Mouse (Mus musculus) cerebral cortex, adult 2 months (tissue): ENCODE data around the gene Scrn1.

Source experiments
- WGBS: fragments of 180-500 bp; shearing (Covaris S2); methylation state at CpG from one replicate; pipeline ENCODE4 v1.1.7; 2018; 5-methylcytosine and 5-hydroxymethylcytosine counted together

The Scrn1 gene

GRCm38 (mm10) chr6:54531048-54531481 is 35.2 kb downstream of the Scrn1 start:
- 18% methylated on average over 8 of the region's 8 CpGs for WGBS

DNA sequence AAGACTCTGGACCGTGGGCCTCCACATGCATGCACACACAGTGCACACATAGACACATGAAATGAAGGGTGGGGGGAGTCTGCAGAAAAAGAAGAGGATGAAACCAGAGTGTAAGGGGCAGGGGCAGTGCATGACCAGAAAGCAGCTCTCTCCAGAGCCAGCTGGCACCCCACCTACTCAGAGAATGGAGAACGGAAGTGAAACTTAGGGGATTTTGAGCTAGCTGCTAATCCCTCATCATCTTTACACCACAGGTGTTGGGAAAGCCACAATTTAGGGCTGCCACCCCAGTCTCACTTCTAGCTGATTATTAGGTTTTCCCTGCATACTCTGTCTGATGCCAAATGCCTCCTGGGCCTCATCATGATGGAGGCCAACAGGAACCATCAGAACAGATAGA is 36.1 kb downstream of the Scrn1 start:
- WGBS = 72% methylated on average over 2 of the region's 2 CpGs

DNA sequence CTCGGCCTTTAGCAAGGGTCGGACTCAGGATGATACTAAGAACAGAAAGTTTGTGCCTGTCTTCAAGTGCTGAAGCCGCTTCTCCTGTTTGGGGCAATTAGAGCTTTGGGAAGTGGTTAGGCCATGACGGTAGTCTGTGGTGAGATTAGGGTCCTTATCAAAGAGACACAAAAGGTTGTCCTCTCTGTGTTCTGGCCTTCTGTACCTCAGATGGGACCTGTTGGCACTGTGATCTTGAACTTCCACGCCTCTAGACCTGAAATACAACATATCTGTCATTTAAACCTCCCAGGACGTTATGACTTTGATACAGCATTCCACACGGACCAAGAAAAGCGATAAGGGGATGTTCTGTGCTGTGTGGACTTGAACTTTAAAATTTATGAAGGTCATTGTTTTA is 37.6 kb downstream of the Scrn1 start:
- WGBS = 95% methylated on average over 8 of the region's 8 CpGs

GRCm38 (mm10) chr6:54518758-54519157 is 47.5 kb downstream of the Scrn1 start:
- WGBS = 48% methylated on average over 5 of the region's 5 CpGs

GRCm38 (mm10) chr6:54516512-54517134 is 49.7 kb downstream of the Scrn1 start:
- WGBS = 91% methylated on average over 2 of the region's 2 CpGs

GRCm38 (mm10) chr6:54512256-54512655 is 54.0 kb downstream of the Scrn1 start:
- 71% methylated on average over 2 of the region's 2 CpGs for WGBS

DNA sequence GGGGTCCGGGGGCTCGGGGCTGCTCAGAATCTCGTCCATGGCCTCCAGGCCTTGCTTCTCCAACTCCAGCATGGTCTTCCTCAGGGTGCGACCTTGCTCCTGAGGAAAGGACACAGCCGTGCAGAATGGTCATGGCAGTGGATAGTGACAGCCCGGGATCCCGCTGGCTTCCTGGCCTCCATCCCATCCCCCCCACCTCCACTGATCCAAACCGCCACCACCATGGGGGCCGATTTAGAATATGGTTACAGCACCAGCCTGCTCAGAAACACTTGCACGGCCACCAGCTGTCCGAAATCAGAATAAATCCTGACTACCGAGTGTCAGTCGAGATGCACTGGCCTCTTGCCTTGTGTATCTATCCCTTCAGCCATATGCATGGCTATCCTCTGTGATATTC is 57.0 kb downstream of the Scrn1 start:
- WGBS = 82% methylated on average over 13 of the region's 13 CpGs

DNA sequence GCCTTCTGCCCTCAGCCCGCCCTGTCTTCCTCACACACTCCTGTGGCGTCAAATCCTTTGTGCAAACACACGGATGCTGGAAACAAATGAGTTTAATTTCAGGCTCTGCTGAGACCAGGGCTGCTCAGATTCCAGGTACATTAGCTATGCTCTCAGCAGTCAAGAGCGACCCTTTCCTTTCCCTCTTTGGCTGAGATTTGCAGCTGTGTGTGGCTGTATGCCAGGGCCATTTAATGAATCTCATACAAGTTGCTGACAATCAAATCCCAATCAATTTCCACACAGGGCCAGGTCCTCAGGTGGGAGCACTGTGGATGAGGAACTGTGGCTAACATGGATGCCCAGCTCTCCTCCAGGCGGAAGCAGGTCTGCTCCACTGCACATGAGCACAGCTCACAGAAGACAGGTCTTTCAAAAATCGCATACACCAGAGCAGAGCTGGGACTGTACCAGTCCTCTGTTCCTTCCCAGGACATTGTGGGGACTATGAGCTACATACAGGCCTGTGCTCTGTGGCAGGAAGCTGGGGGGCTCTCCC is 58.0 kb downstream of the Scrn1 start:
- 52% methylated on average over 6 of the region's 6 CpGs for whole genome bisulfite sequencing

DNA sequence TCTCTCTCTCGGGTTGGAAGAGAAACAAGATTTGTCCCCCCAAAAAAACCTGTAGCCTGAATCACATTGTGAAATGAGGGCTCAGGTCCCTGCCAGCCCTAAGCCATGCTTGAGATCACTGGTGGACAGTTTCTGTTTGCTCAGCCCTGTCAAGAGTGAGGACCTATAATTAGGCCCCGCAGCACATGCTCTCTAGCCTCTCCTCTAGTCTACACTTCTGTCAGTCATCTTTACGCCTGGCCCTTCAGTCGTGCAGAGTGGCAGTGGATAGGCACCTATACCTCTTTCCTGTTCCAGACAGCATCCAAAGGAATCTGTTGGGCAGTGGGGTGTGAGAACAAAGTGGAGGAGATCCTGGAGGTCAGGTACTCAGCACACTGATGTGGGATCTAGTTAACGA is 58.5 kb downstream of the Scrn1 start:
- 47% methylated on average over 5 of the region's 5 CpGs for WGBS

GRCm38 (mm10) chr6:54507002-54507401 is 59.3 kb downstream of the Scrn1 start:
- WGBS = 28% methylated on average over 8 of the region's 8 CpGs

DNA sequence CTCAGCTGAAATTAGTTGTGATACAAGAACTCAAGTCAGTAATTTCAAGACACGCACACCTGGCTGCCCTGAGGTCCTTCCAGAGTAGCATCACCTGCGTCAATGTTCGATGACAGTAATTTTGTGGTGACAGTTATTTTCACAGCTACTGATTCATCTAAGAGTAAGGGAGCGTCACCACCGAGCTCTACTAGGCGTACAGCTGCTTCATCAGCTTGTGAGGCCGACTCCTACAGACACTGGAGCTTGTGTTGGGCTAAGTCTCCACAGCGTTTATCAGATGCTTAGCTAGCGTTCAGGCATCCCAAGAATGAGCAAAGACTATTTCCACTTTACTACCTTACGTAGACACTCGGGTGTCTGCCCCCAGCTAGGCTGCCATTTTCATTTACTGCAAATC is 60.0 kb downstream of the Scrn1 start:
- WGBS = 55% methylated on average over 11 of the region's 11 CpGs

GRCm38 (mm10) chr6:54502661-54503115 is 63.6 kb downstream of the Scrn1 start:
- 70% methylated on average over 6 of the region's 6 CpGs for WGBS

DNA sequence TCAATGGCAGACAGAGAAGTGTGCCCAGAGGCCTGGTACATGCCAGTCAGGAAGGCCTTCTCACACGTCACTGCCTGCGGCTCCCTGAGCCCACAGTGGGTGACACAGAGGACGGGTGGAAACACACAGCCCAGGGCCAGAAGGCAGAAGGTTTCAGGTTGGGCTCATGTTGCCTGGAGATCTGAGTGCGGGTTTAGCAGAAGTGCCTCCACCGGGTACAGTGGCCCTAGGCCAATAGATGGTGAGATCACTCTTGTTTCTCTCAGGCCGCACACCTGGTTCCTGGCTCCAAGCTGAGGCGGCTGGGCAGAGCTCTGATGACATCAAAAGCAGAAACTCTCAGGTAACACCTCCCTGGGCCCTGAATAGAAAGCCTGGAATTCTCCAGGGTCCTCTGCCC is 70.1 kb downstream of the Scrn1 start:
- 87% methylated on average over 7 of the region's 7 CpGs for WGBS

- WGBS = 73% methylated on average over 11 of the region's 11 CpGs
These were observed 71.5 kb downstream of the Scrn1 start for GRCm38 (mm10) chr6:54494612-54495398.

GRCm38 (mm10) chr6:54491074-54491473 is 75.2 kb downstream of the Scrn1 start:
- WGBS = 83% methylated on average over 7 of the region's 7 CpGs

GRCm38 (mm10) chr6:54485973-54486569 is 80.2 kb downstream of the Scrn1 start:
- WGBS = 65% methylated on average over 6 of the region's 6 CpGs

DNA sequence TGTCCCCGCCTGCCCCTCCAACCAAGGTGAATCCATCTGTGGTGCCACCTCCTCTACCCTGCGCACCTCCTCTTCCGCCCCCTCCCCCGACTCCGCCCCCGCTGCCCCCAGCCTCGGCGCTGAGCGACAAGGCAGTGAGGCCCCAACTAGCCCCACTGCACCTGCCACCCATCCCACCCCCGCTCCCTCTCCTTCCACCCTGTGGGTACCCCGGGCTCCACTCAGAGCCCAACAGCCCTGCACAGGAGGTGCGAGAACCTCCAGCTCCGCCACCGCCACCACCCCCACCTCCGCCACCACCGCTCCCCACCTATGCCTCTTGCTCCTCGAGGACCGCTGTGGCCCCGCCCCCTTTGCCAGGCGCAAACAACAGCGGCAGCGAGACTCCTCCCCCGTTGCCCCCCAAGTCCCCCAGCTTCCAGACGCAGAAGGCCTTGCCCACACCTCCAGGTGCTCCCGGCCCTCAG is 80.8 kb downstream of the Scrn1 start:
- WGBS = 15% methylated on average over 22 of the region's 25 CpGs

DNA sequence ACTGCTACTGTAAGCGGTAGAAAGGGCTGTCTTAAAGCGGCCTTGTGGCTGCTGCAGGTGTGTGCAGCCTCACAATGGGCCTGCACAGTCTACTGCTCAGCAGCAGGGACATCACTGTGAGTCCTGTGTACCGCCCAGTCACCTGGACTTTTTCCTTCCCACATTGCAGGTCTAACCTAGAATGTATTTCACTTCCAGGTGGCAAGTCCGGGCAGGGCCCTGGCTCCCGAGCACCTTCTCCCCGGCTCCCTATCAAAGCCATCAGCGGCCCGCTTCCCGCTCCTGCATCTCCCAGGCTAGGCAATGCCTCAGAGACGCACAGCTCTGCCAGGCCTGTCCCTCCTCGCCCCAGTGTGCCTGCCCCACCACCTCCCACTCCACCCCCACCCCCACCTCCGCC is 81.3 kb downstream of the Scrn1 start:
- WGBS = 64% methylated on average over 11 of the region's 12 CpGs

GRCm38 (mm10) chr6:54481390-54482112 is 84.7 kb downstream of the Scrn1 start:
- WGBS = 83% methylated on average over 15 of the region's 15 CpGs

DNA sequence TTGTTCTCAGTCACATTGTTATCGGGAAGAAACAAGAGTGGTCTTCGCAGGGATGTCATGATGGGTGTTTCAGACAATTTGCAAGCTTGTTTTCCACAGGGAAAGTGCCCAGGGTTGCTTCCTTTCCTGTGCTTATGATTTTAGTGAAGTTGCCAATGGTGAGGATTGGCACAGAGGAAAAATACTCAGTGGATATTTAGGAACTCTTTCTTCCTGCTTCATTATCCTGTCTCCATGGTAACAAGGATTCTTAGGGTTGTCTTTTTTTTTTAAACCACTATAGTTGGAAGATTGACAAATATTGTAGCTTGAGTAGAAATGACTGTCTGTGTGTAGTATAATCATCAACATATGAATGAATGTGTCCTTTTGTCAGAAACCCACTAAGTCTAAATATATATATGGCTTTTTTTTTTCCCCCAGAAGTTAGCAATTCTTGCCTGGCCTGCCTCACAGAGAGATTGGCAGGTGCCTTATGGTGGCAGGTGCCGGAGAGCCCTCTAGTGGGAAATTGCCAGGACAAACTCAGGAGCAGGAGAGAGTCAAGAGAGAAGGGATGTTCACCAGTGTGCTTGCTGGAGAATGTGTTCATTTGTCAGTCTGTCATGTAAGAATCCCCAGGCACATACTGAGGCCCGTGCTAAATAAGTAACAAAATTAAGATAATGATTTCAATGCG is 87.5 kb downstream of the Scrn1 start:
- 44% methylated on average over 5 of the region's 5 CpGs for WGBS
